Mouse (Mus musculus): ENCODE data around the gene Clasp1. TPM values are rescaled to one million over a fixed set of nuclear protein-coding genes. Genes with fewer than 3 reads are reported as not detected.

Gene Clasp1
- polyA plus RNA-seq, 1 experiment: 9.8 TPM

GRCm38 (mm10) chr1:118444988-118445387, 56.1 kb downstream of the Clasp1 start:
- 66% methylated on average over 3 of the region's 3 CpGs for WGBS
- DNase-seq (ENCODE audit: low read depth, low spot score): no peak

- DNase-seq (ENCODE audit: low read depth, low spot score): no peak
- 79% methylated on average over 6 of the region's 6 CpGs for WGBS
Observed at GRCm38 (mm10) chr1:118445441-118445840, 56.6 kb downstream of the Clasp1 start.

GRCm38 (mm10) chr1:118446006-118446405, 57.1 kb downstream of the Clasp1 start:
- 88% methylated on average over 3 of the region's 3 CpGs for WGBS
- no peak for DNase-seq (ENCODE audit: low read depth, low spot score)

- WGBS: 85% methylated on average over 2 of the region's 2 CpGs
- no peak for DNase-seq (ENCODE audit: low read depth, low spot score)
Observed at GRCm38 (mm10) chr1:118447131-118447530, 58.3 kb downstream of the Clasp1 start.

GRCm38 (mm10) chr1:118448214-118448613, 59.4 kb downstream of the Clasp1 start:
- no peak for DNase-seq (ENCODE audit: low read depth, low spot score)
- WGBS: 84% methylated on average over 1 of the region's 1 CpGs

GRCm38 (mm10) chr1:118450891-118451450, 62.1 kb downstream of the Clasp1 start:
- 69% methylated on average over 3 of the region's 3 CpGs for WGBS
- no peak for DNase-seq (ENCODE audit: low read depth, low spot score)

GRCm38 (mm10) chr1:118453577-118453976, 64.7 kb downstream of the Clasp1 start:
- 82% methylated on average over 4 of the region's 4 CpGs for WGBS
- no peak for DNase-seq (ENCODE audit: low read depth, low spot score)

- DNase-seq (ENCODE audit: low read depth, low spot score): no peak
- WGBS: 94% methylated on average over 4 of the region's 4 CpGs
Observed at GRCm38 (mm10) chr1:118454817-118455216, 66.0 kb downstream of the Clasp1 start.

GRCm38 (mm10) chr1:118457256-118457882, 68.5 kb downstream of the Clasp1 start:
- DNase-seq (ENCODE audit: low read depth, low spot score): no peak

GRCm38 (mm10) chr1:118457883-118458259, 69.0 kb downstream of the Clasp1 start:
- no peak for DNase-seq (ENCODE audit: low read depth, low spot score)
- WGBS: 35% methylated on average over 1 of the region's 1 CpGs

More at GRCm38 (mm10) chr1:118457256-118457882, 68.5 kb downstream of the Clasp1 start:
- WGBS: 63% methylated on average over 11 of the region's 11 CpGs

GRCm38 (mm10) chr1:118458279-118458678, 69.4 kb downstream of the Clasp1 start:
- 20% methylated on average over 3 of the region's 3 CpGs for WGBS
- peak; percentile 48 for DNase-seq (ENCODE audit: low read depth, low spot score)

- peak; percentile 93 for DNase-seq (ENCODE audit: low read depth, low spot score)
- WGBS: under 1% methylated on average over 53 of the region's 53 CpGs
Observed at GRCm38 (mm10) chr1:118458963-118459920, 70.4 kb downstream of the Clasp1 start.

GRCm38 (mm10) chr1:118460716-118461115, 71.9 kb downstream of the Clasp1 start:
- 90% methylated on average over 5 of the region's 5 CpGs for WGBS
- DNase-seq (ENCODE audit: low read depth, low spot score): no peak

- DNase-seq (ENCODE audit: low read depth, low spot score): no peak
- 97% methylated on average over 6 of the region's 6 CpGs for WGBS
Observed at GRCm38 (mm10) chr1:118466041-118466440, 77.2 kb downstream of the Clasp1 start.

- DNase-seq (ENCODE audit: low read depth, low spot score): no peak
- 70% methylated on average over 8 of the region's 8 CpGs for WGBS
Observed at GRCm38 (mm10) chr1:118472386-118472785, 83.5 kb downstream of the Clasp1 start.

- 3% methylated on average over 4 of the region's 4 CpGs for WGBS
- peak; percentile 24 for DNase-seq (ENCODE audit: low read depth, low spot score)
Observed at GRCm38 (mm10) chr1:118476919-118477318, 88.1 kb downstream of the Clasp1 start.

- no peak for DNase-seq (ENCODE audit: low read depth, low spot score)
- WGBS: 61% methylated on average over 4 of the region's 4 CpGs
Observed at GRCm38 (mm10) chr1:118479246-118479645, 90.4 kb downstream of the Clasp1 start.

- WGBS: 70% methylated on average over 8 of the region's 8 CpGs
- no peak for DNase-seq (ENCODE audit: low read depth, low spot score)
Observed at GRCm38 (mm10) chr1:118480484-118481364, 91.9 kb downstream of the Clasp1 start.

GRCm38 (mm10) chr1:118481365-118481702, 92.5 kb downstream of the Clasp1 start:
- 45% methylated on average over 4 of the region's 4 CpGs for WGBS
- no peak for DNase-seq (ENCODE audit: low read depth, low spot score)

- DNase-seq (ENCODE audit: low read depth, low spot score): no peak
- 81% methylated on average over 6 of the region's 6 CpGs for WGBS
Observed at GRCm38 (mm10) chr1:118481703-118482102, 92.8 kb downstream of the Clasp1 start.
